Mouse (Mus musculus): ENCODE measurements around the gene Gm42906. TPM values are rescaled to one million over a fixed set of nuclear protein-coding genes. Genes with fewer than 3 reads are reported as not detected.

Gene Gm42906
- polyA plus RNA-seq, 1 experiment from 2014 or later: not detected

GRCm38 (mm10) chr5:151134202-151134601, 293.8 kb downstream of the Gm42906 start:
- Histone ChIP-seq H3K4me1 (replicated peaks; ENCODE audit: control insufficient read depth, insufficient read depth, low read length) (no peaks in the 10 kb centered on the region), H3K9ac (ENCODE audit: low read depth, low read length) (no peak overlapping the region), H3K27ac (ENCODE audit: low read depth, low read length) (no peak overlapping the region), H3K9me3 (ENCODE audit: control insufficient read depth) (no peaks in the 10 kb centered on the region), H3K4me2 (replicated peaks; ENCODE audit: low read depth) (no peak overlapping the region), H3K4me3 (ENCODE audit: low read depth, low read length) (no peak overlapping the region), H3K27me3 (replicated peaks; ENCODE audit: control insufficient read depth, insufficient read depth, low read length) (no peaks in the 10 kb centered on the region), H3K36me3 (ENCODE audit: control insufficient read depth, insufficient read depth) (no peaks in the 10 kb centered on the region)
- WGBS: 94% methylated on average over 4 of the region's 4 CpGs
- no peak for ATAC-seq
- TF ChIP-seq CTCF (IDR thresholded peaks at IDR 0.05; ENCODE audit: low read depth): no peak

GRCm38 (mm10) chr5:151133744-151134143, 294.2 kb downstream of the Gm42906 start:
- Histone ChIP-seq H3K36me3 (ENCODE audit: control insufficient read depth, insufficient read depth) (no peaks in the 10 kb centered on the region), H3K4me3 (ENCODE audit: low read depth, low read length) (no peak overlapping the region), H3K27ac (ENCODE audit: low read depth, low read length) (no peak overlapping the region), H3K9ac (ENCODE audit: low read depth, low read length) (no peak overlapping the region), H3K9me3 (ENCODE audit: control insufficient read depth) (no peaks in the 10 kb centered on the region), H3K27me3 (replicated peaks; ENCODE audit: control insufficient read depth, insufficient read depth, low read length) (no peaks in the 10 kb centered on the region), H3K4me2 (replicated peaks; ENCODE audit: low read depth) (no peak overlapping the region), H3K4me1 (replicated peaks; ENCODE audit: control insufficient read depth, insufficient read depth, low read length) (no peaks in the 10 kb centered on the region)
- TF ChIP-seq CTCF (IDR thresholded peaks at IDR 0.05; ENCODE audit: low read depth): no peak
- no peak for ATAC-seq
- 91% methylated on average over 14 of the region's 14 CpGs for WGBS

- no peaks in the 10 kb centered on the region for H3K4me1 ChIP-seq (replicated peaks; ENCODE audit: control insufficient read depth, insufficient read depth, low read length)
- H3K4me3 ChIP-seq (ENCODE audit: low read depth, low read length): no peak overlapping the region
- no peaks in the 10 kb centered on the region for H3K36me3 ChIP-seq (ENCODE audit: control insufficient read depth, insufficient read depth)
- WGBS: 72% methylated on average over 2 of the region's 2 CpGs
- H3K27ac ChIP-seq (ENCODE audit: low read depth, low read length): no peak overlapping the region
- H3K9me3 ChIP-seq (ENCODE audit: control insufficient read depth): no peaks in the 10 kb centered on the region
- H3K9ac ChIP-seq (ENCODE audit: low read depth, low read length): no peak overlapping the region
- TF ChIP-seq CTCF (IDR thresholded peaks at IDR 0.05; ENCODE audit: low read depth): no peak
- no peaks in the 10 kb centered on the region for H3K27me3 ChIP-seq (replicated peaks; ENCODE audit: control insufficient read depth, insufficient read depth, low read length)
- no peak for ATAC-seq
- H3K4me2 ChIP-seq (replicated peaks; ENCODE audit: low read depth): no peak overlapping the region
Measured at GRCm38 (mm10) chr5:151129762-151130161, 298.2 kb downstream of the Gm42906 start.

GRCm38 (mm10) chr5:151127298-151127717, 300.7 kb downstream of the Gm42906 start:
- H3K27me3 ChIP-seq (replicated peaks; ENCODE audit: control insufficient read depth, insufficient read depth, low read length): no peaks in the 10 kb centered on the region
- peak overlapping the region; percentile 32 for H3K4me3 ChIP-seq (ENCODE audit: low read depth, low read length)
- TF ChIP-seq CTCF (IDR thresholded peaks at IDR 0.05; ENCODE audit: low read depth): peak; percentile 27; the same call in 1 of the 2 replicates
- no peaks in the 10 kb centered on the region for H3K9me3 ChIP-seq (ENCODE audit: control insufficient read depth)
- H3K4me1 ChIP-seq (replicated peaks; ENCODE audit: control insufficient read depth, insufficient read depth, low read length): no peaks in the 10 kb centered on the region
- 34% methylated on average over 6 of the region's 6 CpGs for WGBS
- no peak overlapping the region for H3K27ac ChIP-seq (ENCODE audit: low read depth, low read length)
- H3K9ac ChIP-seq (ENCODE audit: low read depth, low read length): peak overlapping the region; percentile 40; the same call in 1 of the 2 replicates
- peak overlapping the region; percentile 46 for H3K4me2 ChIP-seq (replicated peaks; ENCODE audit: low read depth)
- no peaks in the 10 kb centered on the region for H3K36me3 ChIP-seq (ENCODE audit: control insufficient read depth, insufficient read depth)
- ATAC-seq: no peak

GRCm38 (mm10) chr5:151126608-151127005, 301.4 kb downstream of the Gm42906 start:
- 65% methylated on average over 10 of the region's 10 CpGs for WGBS

GRCm38 (mm10) chr5:151125985-151126607, 301.9 kb downstream of the Gm42906 start:
- H3K4me2 ChIP-seq (replicated peaks; ENCODE audit: low read depth): peak overlapping the region; percentile 46; the same call in 1 of the 2 replicates
- no peaks in the 10 kb centered on the region for H3K36me3 ChIP-seq (ENCODE audit: control insufficient read depth, insufficient read depth)
- 51% methylated on average over 6 of the region's 6 CpGs for WGBS

More at GRCm38 (mm10) chr5:151126608-151127005, 301.4 kb downstream of the Gm42906 start:
- no peaks in the 10 kb centered on the region for H3K9me3 ChIP-seq (ENCODE audit: control insufficient read depth)
- no peak for ATAC-seq
- H3K36me3 ChIP-seq (ENCODE audit: control insufficient read depth, insufficient read depth): no peaks in the 10 kb centered on the region
- peak overlapping the region; percentile 46 for H3K4me2 ChIP-seq (replicated peaks; ENCODE audit: low read depth)
- peak overlapping the region; percentile 32 for H3K4me3 ChIP-seq (ENCODE audit: low read depth, low read length)
- no peaks in the 10 kb centered on the region for H3K27me3 ChIP-seq (replicated peaks; ENCODE audit: control insufficient read depth, insufficient read depth, low read length)
- peak overlapping the region; percentile 40; the same call in 1 of the 2 replicates for H3K9ac ChIP-seq (ENCODE audit: low read depth, low read length)
- H3K4me1 ChIP-seq (replicated peaks; ENCODE audit: control insufficient read depth, insufficient read depth, low read length): no peaks in the 10 kb centered on the region
- no peak for TF ChIP-seq CTCF (IDR thresholded peaks at IDR 0.05; ENCODE audit: low read depth)
- no peak overlapping the region; the same call in 1 of the 2 replicates for H3K27ac ChIP-seq (ENCODE audit: low read depth, low read length)

More at GRCm38 (mm10) chr5:151125985-151126607, 301.9 kb downstream of the Gm42906 start:
- no peaks in the 10 kb centered on the region for H3K27me3 ChIP-seq (replicated peaks; ENCODE audit: control insufficient read depth, insufficient read depth, low read length)
- H3K9ac ChIP-seq (ENCODE audit: low read depth, low read length): no peak overlapping the region; the same call in 1 of the 2 replicates
- H3K4me1 ChIP-seq (replicated peaks; ENCODE audit: control insufficient read depth, insufficient read depth, low read length): no peaks in the 10 kb centered on the region
- H3K4me3 ChIP-seq (ENCODE audit: low read depth, low read length): peak overlapping the region; percentile 32
- ATAC-seq: no peak
- TF ChIP-seq CTCF (IDR thresholded peaks at IDR 0.05; ENCODE audit: low read depth): no peak
- no peak overlapping the region for H3K27ac ChIP-seq (ENCODE audit: low read depth, low read length)
- H3K9me3 ChIP-seq (ENCODE audit: control insufficient read depth): no peaks in the 10 kb centered on the region
